Mouse (Mus musculus): ENCODE measurements around the gene Cpa2. TPM values are rescaled to one million over a fixed set of nuclear protein-coding genes. Genes with fewer than 3 reads are reported as not detected.

The Cpa2 gene
- polyA plus RNA-seq, 1 experiment from 2014 or later: 4.6 TPM

DNA sequence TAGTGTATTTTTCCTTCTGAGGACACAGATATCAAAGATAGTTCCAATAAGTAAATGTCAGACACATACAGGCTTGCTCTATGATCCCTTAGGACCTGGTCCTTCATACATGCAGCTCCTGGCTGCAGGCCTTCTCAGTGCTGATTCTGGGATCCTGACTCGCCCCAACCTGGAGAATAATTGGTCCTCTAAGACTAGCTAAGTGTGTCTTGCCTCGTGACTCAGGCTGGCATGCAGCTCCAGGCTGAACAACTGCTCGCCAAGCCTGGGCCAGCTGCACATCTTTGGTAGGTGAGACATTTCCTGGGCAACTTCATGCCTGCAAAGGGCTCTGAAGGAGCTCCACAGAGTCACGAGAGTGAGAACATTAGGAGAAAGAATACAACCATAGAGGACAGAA is 20.8 kb downstream of the Cpa2 start:
- H3K4me1 ChIP-seq: peaks cover 8% of the 10 kb centered on the region; the same call in 1 of the 2 replicates
- H3K4me2 ChIP-seq: no peak overlapping the region
- 72% methylated on average over 4 of the region's 4 CpGs for WGBS
- no peaks in the 10 kb centered on the region for H3K9me3 ChIP-seq
- no peak overlapping the region for H3K4me3 ChIP-seq
- ATAC-seq (ENCODE audit: extremely low read depth, insufficient number of reproducible peaks, low FRiP score, low TSS enrichment): no peak
- H3K36me3 ChIP-seq: no peaks in the 10 kb centered on the region
- H3K27me3 ChIP-seq (replicated peaks): no peaks in the 10 kb centered on the region
- no peak overlapping the region for H3K27ac ChIP-seq (replicated peaks)
- no peak overlapping the region for H3K9ac ChIP-seq

- H3K4me3 ChIP-seq: no peak overlapping the region
- H3K27ac ChIP-seq (replicated peaks): no peak overlapping the region
- ATAC-seq (ENCODE audit: extremely low read depth, insufficient number of reproducible peaks, low FRiP score, low TSS enrichment): no peak
- H3K4me2 ChIP-seq: no peak overlapping the region
- no peaks in the 10 kb centered on the region for H3K36me3 ChIP-seq
- no peaks in the 10 kb centered on the region for H3K27me3 ChIP-seq (replicated peaks)
- H3K9ac ChIP-seq: no peak overlapping the region
- H3K9me3 ChIP-seq: no peaks in the 10 kb centered on the region
- H3K4me1 ChIP-seq: peaks cover 16% of the 10 kb centered on the region
- WGBS: 66% methylated on average over 6 of the region's 6 CpGs
Measured at GRCm38 (mm10) chr6:30563575-30563974, 22.2 kb downstream of the Cpa2 start.

- no peak for ATAC-seq (ENCODE audit: extremely low read depth, insufficient number of reproducible peaks, low FRiP score, low TSS enrichment)
- H3K36me3 ChIP-seq: no peaks in the 10 kb centered on the region
- H3K27me3 ChIP-seq (replicated peaks): no peaks in the 10 kb centered on the region
- H3K27ac ChIP-seq (replicated peaks): no peak overlapping the region
- H3K4me2 ChIP-seq: no peak overlapping the region
- 84% methylated on average over 6 of the region's 6 CpGs for WGBS
- no peaks in the 10 kb centered on the region for H3K9me3 ChIP-seq
- no peak overlapping the region for H3K4me3 ChIP-seq
- H3K4me1 ChIP-seq: peaks cover 19% of the 10 kb centered on the region
- no peak overlapping the region for H3K9ac ChIP-seq
Measured at GRCm38 (mm10) chr6:30564051-30564450, 22.7 kb downstream of the Cpa2 start.

- peaks cover 50% of the 10 kb centered on the region for H3K4me1 ChIP-seq
- H3K36me3 ChIP-seq: no peaks in the 10 kb centered on the region
- H3K27me3 ChIP-seq (replicated peaks): no peaks in the 10 kb centered on the region
- H3K4me3 ChIP-seq: no peak within 1 kb of the TSS
- H3K9ac ChIP-seq: no peak within 1 kb of the TSS
- ATAC-seq (ENCODE audit: extremely low read depth, insufficient number of reproducible peaks, low FRiP score, low TSS enrichment): no peak
- H3K9me3 ChIP-seq: no peaks in the 10 kb centered on the region
- no peak within 1 kb of the TSS for H3K27ac ChIP-seq (replicated peaks)
- H3K4me2 ChIP-seq: no peak within 1 kb of the TSS
- 57% methylated on average over 5 of the region's 5 CpGs for WGBS
Measured at GRCm38 (mm10) chr6:30568069-30568468, 26.7 kb downstream of the Cpa2 start, which contains the start of gene Cpa4. Gene Cpa4 (plus strand): TSS chr6:30568369.

- 82% methylated on average over 10 of the region's 10 CpGs for WGBS
- no peaks in the 10 kb centered on the region for H3K27me3 ChIP-seq (replicated peaks)
- peaks cover 52% of the 10 kb centered on the region for H3K4me1 ChIP-seq
- H3K9ac ChIP-seq: no peak overlapping the region
- no peak for ATAC-seq (ENCODE audit: extremely low read depth, insufficient number of reproducible peaks, low FRiP score, low TSS enrichment)
- H3K36me3 ChIP-seq: no peaks in the 10 kb centered on the region
- no peaks in the 10 kb centered on the region for H3K9me3 ChIP-seq
- H3K27ac ChIP-seq (replicated peaks): peak overlapping the region; percentile 49; the same call in 1 of the 2 replicates
- H3K4me2 ChIP-seq: no peak overlapping the region
- H3K4me3 ChIP-seq: no peak overlapping the region
Measured at GRCm38 (mm10) chr6:30569331-30569730, 27.9 kb downstream of the Cpa2 start.

DNA sequence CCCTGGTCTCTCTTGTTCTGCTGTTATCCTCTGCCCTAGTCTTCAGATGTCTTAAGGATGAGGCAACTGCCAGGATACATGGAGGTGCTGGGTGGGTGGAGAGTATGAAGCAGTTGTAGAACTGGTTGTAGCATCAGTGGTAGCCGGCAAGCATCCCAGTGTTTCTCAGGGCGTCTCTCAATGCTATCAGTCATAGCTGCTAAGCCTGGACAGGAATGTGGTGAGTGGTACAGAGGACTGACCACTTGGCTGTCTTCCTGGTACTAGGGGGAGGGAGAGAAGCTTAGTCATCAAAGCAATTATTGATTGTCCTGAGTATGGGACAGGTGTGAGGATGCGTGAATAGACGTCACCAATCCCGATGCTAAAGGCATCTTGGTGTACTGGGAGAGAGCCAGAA is 28.6 kb downstream of the Cpa2 start:
- no peaks in the 10 kb centered on the region for H3K9me3 ChIP-seq
- H3K27me3 ChIP-seq (replicated peaks): no peaks in the 10 kb centered on the region
- no peak overlapping the region for H3K4me3 ChIP-seq
- peaks cover 59% of the 10 kb centered on the region for H3K4me1 ChIP-seq
- no peak overlapping the region for H3K9ac ChIP-seq
- 47% methylated on average over 5 of the region's 5 CpGs for WGBS
- no peak for ATAC-seq (ENCODE audit: extremely low read depth, insufficient number of reproducible peaks, low FRiP score, low TSS enrichment)
- no peak overlapping the region for H3K4me2 ChIP-seq
- H3K36me3 ChIP-seq: no peaks in the 10 kb centered on the region
- peak overlapping the region; percentile 49 for H3K27ac ChIP-seq (replicated peaks)

GRCm38 (mm10) chr6:30572456-30573311 is 31.3 kb downstream of the Cpa2 start:
- Histone ChIP-seq H3K4me2 (peak overlapping the region; percentile 44), H3K27ac (replicated peaks) (peak overlapping the region; percentile 95), H3K27me3 (replicated peaks) (no peaks in the 10 kb centered on the region), H3K4me3 (no peak overlapping the region), H3K36me3 (no peaks in the 10 kb centered on the region), H3K9ac (peak overlapping the region; percentile 72), H3K9me3 (no peaks in the 10 kb centered on the region), H3K4me1 (peaks cover 63% of the 10 kb centered on the region)
- WGBS: 26% methylated on average over 20 of the region's 20 CpGs
- ATAC-seq (ENCODE audit: extremely low read depth, insufficient number of reproducible peaks, low FRiP score, low TSS enrichment): peak; percentile 82

- Histone ChIP-seq H3K9ac (no peak overlapping the region; the same call in 1 of the 2 replicates), H3K27me3 (replicated peaks) (no peaks in the 10 kb centered on the region), H3K4me3 (no peak overlapping the region), H3K4me1 (peaks cover 57% of the 10 kb centered on the region), H3K9me3 (no peaks in the 10 kb centered on the region), H3K27ac (replicated peaks) (peak overlapping the region; percentile 95), H3K4me2 (no peak overlapping the region), H3K36me3 (no peaks in the 10 kb centered on the region)
- ATAC-seq (ENCODE audit: extremely low read depth, insufficient number of reproducible peaks, low FRiP score, low TSS enrichment): no peak
- 48% methylated on average over 5 of the region's 5 CpGs for WGBS
Measured at GRCm38 (mm10) chr6:30573380-30573779, 32.0 kb downstream of the Cpa2 start.

- Histone ChIP-seq H3K9ac (no peak overlapping the region), H3K36me3 (no peaks in the 10 kb centered on the region), H3K4me1 (peaks cover 45% of the 10 kb centered on the region), H3K4me3 (no peak overlapping the region), H3K4me2 (no peak overlapping the region), H3K27me3 (replicated peaks) (no peaks in the 10 kb centered on the region), H3K27ac (replicated peaks) (no peak overlapping the region), H3K9me3 (no peaks in the 10 kb centered on the region)
- ATAC-seq (ENCODE audit: extremely low read depth, insufficient number of reproducible peaks, low FRiP score, low TSS enrichment): no peak
- 86% methylated on average over 1 of the region's 1 CpGs for whole genome bisulfite sequencing
Measured at GRCm38 (mm10) chr6:30574945-30575344, 33.6 kb downstream of the Cpa2 start.

- 81% methylated on average over 17 of the region's 17 CpGs for WGBS
- ATAC-seq (ENCODE audit: extremely low read depth, insufficient number of reproducible peaks, low FRiP score, low TSS enrichment): no peak
- Histone ChIP-seq H3K27ac (replicated peaks) (no peak overlapping the region), H3K9me3 (no peaks in the 10 kb centered on the region), H3K4me3 (no peak overlapping the region), H3K4me2 (no peak overlapping the region), H3K9ac (no peak overlapping the region), H3K27me3 (replicated peaks) (no peaks in the 10 kb centered on the region), H3K4me1 (peaks cover 36% of the 10 kb centered on the region), H3K36me3 (no peaks in the 10 kb centered on the region)
Measured at GRCm38 (mm10) chr6:30576477-30577203, 35.3 kb downstream of the Cpa2 start.

GRCm38 (mm10) chr6:30579961-30580840 is 38.8 kb downstream of the Cpa2 start:
- H3K4me2 ChIP-seq: no peak overlapping the region
- 74% methylated on average over 17 of the region's 17 CpGs for WGBS
- 0 out of 2 replicates have a peak, but pooled peaks cover 3% of the 10 kb centered on the region for H3K4me1 ChIP-seq
- H3K9ac ChIP-seq: no peak overlapping the region
- no peaks in the 10 kb centered on the region for H3K36me3 ChIP-seq
- no peak overlapping the region for H3K27ac ChIP-seq (replicated peaks)
- H3K9me3 ChIP-seq: no peaks in the 10 kb centered on the region
- H3K4me3 ChIP-seq: no peak overlapping the region
- H3K27me3 ChIP-seq (replicated peaks): no peaks in the 10 kb centered on the region
- no peak for ATAC-seq (ENCODE audit: extremely low read depth, insufficient number of reproducible peaks, low FRiP score, low TSS enrichment)
